Mouse (Mus musculus): ENCODE measurements at regions not wholly inside any gene's neighbourhood (a gene's known extent, or its start where the extent isn't known, plus 50 kb on each side); places are given as distances from the start of the nearest gene placed in this dataset.

DNA sequence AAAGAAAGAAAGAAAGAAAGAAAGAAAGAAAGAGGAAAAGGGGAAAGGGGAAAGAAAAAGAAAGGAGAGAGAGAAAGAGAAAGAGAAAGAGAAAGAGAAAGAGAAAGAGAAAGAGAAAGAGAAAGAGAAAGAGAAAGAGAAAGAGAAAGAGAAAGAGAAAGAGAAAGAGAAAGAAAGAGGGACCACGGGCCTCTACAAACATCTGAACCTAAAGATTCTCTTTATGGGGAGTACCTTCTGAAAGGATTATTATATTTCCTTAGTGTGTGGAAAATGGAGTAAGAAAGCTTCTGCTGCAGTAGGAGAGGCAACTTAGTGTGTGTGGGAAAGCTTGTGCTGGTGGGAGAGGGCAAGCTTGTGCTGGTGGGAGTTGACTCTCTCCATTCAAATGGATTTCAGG, 147.1 kb downstream of the Cth start:
- TF ChIP-seq CTCF (conservative IDR thresholded peaks at IDR 0.05; ENCODE audit: insufficient read depth, insufficient read length, low read depth, low read length) = no peak
- TF ChIP-seq POLR2A (IDR thresholded peaks at IDR 0.05; ENCODE audit: low read depth, low read length) = no peak
